Mouse (Mus musculus): Measurements from ENCODE around the gene Ptpa. TPM values are rescaled to one million over a fixed set of nuclear protein-coding genes. Genes with fewer than 3 reads are reported as not detected.

Ptpa gene
- total RNA-seq, 2 experiments from 2014 or later, result 123 to 143 TPM

Small RNA genes lying within 50 kb of the gene (microRNA-seq; reads per million reads assigned to microRNA genes)
- not detected for gene Gm47292

Other genes with a start within 250 kb of the Ptpa start
- gene Endog, start 244.5 kb upstream of the Ptpa start, total RNA-seq (2021), result 10 to 100 TPM; 33.0 to 44.2 TPM
- gene Spout1, start 237.6 kb upstream of the Ptpa start, total RNA-seq (2021), result 10 to 100 TPM; 22.4 to 26.0 TPM
- 10 to 100 TPM; 20.7 to 28.2 TPM for gene Kyat1, start 210.2 kb upstream of the Ptpa start, total RNA-seq (2021)
- 10 to 100 TPM; 57.6 to 75.2 TPM for gene Lrrc8a, start 178.3 kb upstream of the Ptpa start, total RNA-seq (2021)
- 1 to 10 TPM; 1.3 to 2.1 TPM for gene Gm28035, start 175.5 kb upstream of the Ptpa start, total RNA-seq (2021)
- gene Phyhd1, start 149.8 kb upstream of the Ptpa start, total RNA-seq (2021), result 10 to 100 TPM; 15.3 to 19.5 TPM
- gene Gm28038, start 135.0 kb upstream of the Ptpa start, total RNA-seq (2021), result not detected
- 10 to 100 TPM; 42.8 to 51.3 TPM for gene Dolk, start 129.7 kb upstream of the Ptpa start, total RNA-seq (2021)
- gene Nup188, start 129.6 kb upstream of the Ptpa start, total RNA-seq (2021), result 10 to 100 TPM; 33.9 to 35.9 TPM
- 10 to 100 TPM; 68.2 to 69.5 TPM for gene Sh3glb2, start 56.7 kb upstream of the Ptpa start, total RNA-seq (2021)
- gene Miga2, start 51.8 kb upstream of the Ptpa start, total RNA-seq (2021), result 10 to 100 TPM; 72.9 to 89.7 TPM
- 10 to 100 TPM; 18.2 to 18.7 TPM for gene Dolpp1, start 23.8 kb upstream of the Ptpa start, total RNA-seq (2021)
- gene Crat, start 226 bp upstream of the Ptpa start, total RNA-seq (2021), result 100 to 1,000 TPM; 124 to 168 TPM
- 1 to 10 TPM; 3.3 to 4.5 TPM for gene Ier5l, start 58.2 kb downstream of the Ptpa start, total RNA-seq (2021)
- 1 to 10 TPM in 1 of 2 experiments, under 1 TPM in 1; 0.40 to 2.1 TPM for gene Cstad, start 179.0 kb downstream of the Ptpa start, total RNA-seq (2021)